Mouse (Mus musculus): ENCODE measurements around the gene Atat1.
"Not testable (repeated sequence)": the region's sequence is repeated elsewhere in the genome, so short reads cannot be mapped to it uniquely, and the experiment has no call there.

Gene Atat1

GRCm38 (mm10) chr17:35909919-35910369 is at the start of gene Atat1:
Atat1 (minus strand) TSS chr17:35910075.
- peak; percentile 91 to 96 for DNase-seq (ENCODE audit: low spot score in 2 of 2)

- no peak for DNase-seq (ENCODE audit: low spot score in 2 of 2)
Measured at GRCm38 (mm10) chr17:35958533-35959223, 48.8 kb upstream of the Atat1 start.

- no peak for DNase-seq (ENCODE audit: low spot score in 2 of 2)
Measured at GRCm38 (mm10) chr17:35954665-35955064, 44.8 kb upstream of the Atat1 start.

- DNase-seq (ENCODE audit: low spot score in 2 of 2) = not testable (repeated sequence)
Measured at GRCm38 (mm10) chr17:35952559-35952958, 42.7 kb upstream of the Atat1 start.

- DNase-seq (ENCODE audit: low spot score in 2 of 2) = not testable (repeated sequence)
Measured at GRCm38 (mm10) chr17:35950946-35951345, 41.1 kb upstream of the Atat1 start.

- no peak for DNase-seq (ENCODE audit: low spot score in 2 of 2)
Measured at GRCm38 (mm10) chr17:35939941-35940340, 30.1 kb upstream of the Atat1 start.

- no peak for DNase-seq (ENCODE audit: low spot score in 2 of 2)
Measured at GRCm38 (mm10) chr17:35939108-35939507, 29.2 kb upstream of the Atat1 start.

- peak in 1 of 2 experiments; percentile 40 for DNase-seq (ENCODE audit: low spot score in 2 of 2)
Measured at GRCm38 (mm10) chr17:35937700-35938348, 27.9 kb upstream of the Atat1 start.

GRCm38 (mm10) chr17:35935763-35936162 is 25.9 kb upstream of the Atat1 start:
- not testable (repeated sequence) for DNase-seq (ENCODE audit: low spot score in 2 of 2)

GRCm38 (mm10) chr17:35932608-35933007 is 22.7 kb upstream of the Atat1 start:
- DNase-seq (ENCODE audit: low spot score in 2 of 2) = no peak

GRCm38 (mm10) chr17:35930627-35931026 is 20.8 kb upstream of the Atat1 start:
- DNase-seq (ENCODE audit: low spot score in 2 of 2) = no peak

GRCm38 (mm10) chr17:35929534-35929933 is 19.7 kb upstream of the Atat1 start:
- no peak for DNase-seq (ENCODE audit: low spot score in 2 of 2)

GRCm38 (mm10) chr17:35927471-35927870 is 17.6 kb upstream of the Atat1 start:
- no peak for DNase-seq (ENCODE audit: low spot score in 2 of 2)

- DNase-seq (ENCODE audit: low spot score in 2 of 2) = no peak
Measured at GRCm38 (mm10) chr17:35923281-35923680, 13.4 kb upstream of the Atat1 start.

- no peak for DNase-seq (ENCODE audit: low spot score in 2 of 2)
Measured at GRCm38 (mm10) chr17:35922566-35922965, 12.7 kb upstream of the Atat1 start.

GRCm38 (mm10) chr17:35921710-35922109 is 11.8 kb upstream of the Atat1 start:
- no peak for DNase-seq (ENCODE audit: low spot score in 2 of 2)

- DNase-seq (ENCODE audit: low spot score in 2 of 2) = no peak
Measured at GRCm38 (mm10) chr17:35920862-35921562, 11.1 kb upstream of the Atat1 start.

- DNase-seq (ENCODE audit: low spot score in 2 of 2) = no peak
Measured at GRCm38 (mm10) chr17:35920384-35920783, 10.5 kb upstream of the Atat1 start.

- DNase-seq (ENCODE audit: low spot score in 2 of 2) = peak in 1 of 2 experiments; percentile 49
Measured at GRCm38 (mm10) chr17:35919864-35920301, 10.0 kb upstream of the Atat1 start.

- peak; percentile 90 to 94 for DNase-seq (ENCODE audit: low spot score in 2 of 2)
Measured at GRCm38 (mm10) chr17:35919060-35919715, 9.3 kb upstream of the Atat1 start.

- peak in 1 of 2 experiments; percentile 27 for DNase-seq (ENCODE audit: low spot score in 2 of 2)
Measured at GRCm38 (mm10) chr17:35918276-35919059, 8.6 kb upstream of the Atat1 start.
